Mouse (Mus musculus) lung, postnatal 25 days (tissue): ENCODE results near the gene Arl15.

Experiments
- DNase-seq: peaks from one replicate; pipeline ENCODE4 v3.0.0; 2022; ENCODE audit warnings: low spot score

Gene Arl15

GRCm38 (mm10) chr13:113918668-113919067 lies 124.4 kb downstream of the Arl15 start:
- DNase-seq, result no peak

DNA sequence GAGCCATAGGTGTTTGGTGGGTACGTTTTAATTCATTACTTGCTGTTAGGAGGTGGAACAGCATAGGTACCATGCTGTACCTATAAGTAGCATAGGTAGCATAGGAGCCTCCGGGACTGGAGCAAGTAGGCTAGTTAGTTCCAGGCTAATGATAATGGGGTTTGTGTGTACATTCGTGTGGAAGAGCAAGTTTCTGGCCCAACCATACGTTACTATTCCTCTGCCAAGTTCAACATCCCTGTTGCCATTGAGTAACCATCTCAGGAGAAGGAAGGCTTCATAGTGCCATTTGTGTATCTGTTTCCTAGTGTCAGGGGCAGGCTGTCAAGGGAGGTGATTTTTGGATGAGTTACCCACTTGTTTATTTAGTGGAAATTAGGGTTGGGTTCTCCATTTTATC lies 141.4 kb downstream of the Arl15 start:
- no peak for DNase-seq

DNA sequence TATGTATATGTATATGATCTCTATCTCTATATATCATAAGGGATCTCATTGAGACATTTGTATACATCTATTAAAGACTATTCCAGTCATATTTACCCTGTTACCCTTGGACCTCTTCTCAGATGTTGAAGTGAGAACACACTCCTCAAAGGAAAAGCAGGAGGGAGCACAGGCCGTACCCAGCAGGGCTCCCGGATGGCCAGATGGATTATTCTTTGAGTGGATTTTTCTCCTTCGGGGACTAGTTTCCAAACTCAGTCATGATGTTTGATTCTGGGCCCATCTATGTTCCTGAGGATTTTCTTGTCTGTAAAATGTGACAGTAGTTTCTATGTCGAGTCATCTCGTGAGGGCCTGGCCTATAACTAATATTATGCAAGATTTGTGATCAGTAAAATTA lies 142.9 kb downstream of the Arl15 start:
- no peak for DNase-seq

- no peak for DNase-seq
Observed at GRCm38 (mm10) chr13:113938561-113938960, 144.3 kb downstream of the Arl15 start.

- no peak for DNase-seq
Observed at GRCm38 (mm10) chr13:113939097-113939496, 144.8 kb downstream of the Arl15 start.

DNA sequence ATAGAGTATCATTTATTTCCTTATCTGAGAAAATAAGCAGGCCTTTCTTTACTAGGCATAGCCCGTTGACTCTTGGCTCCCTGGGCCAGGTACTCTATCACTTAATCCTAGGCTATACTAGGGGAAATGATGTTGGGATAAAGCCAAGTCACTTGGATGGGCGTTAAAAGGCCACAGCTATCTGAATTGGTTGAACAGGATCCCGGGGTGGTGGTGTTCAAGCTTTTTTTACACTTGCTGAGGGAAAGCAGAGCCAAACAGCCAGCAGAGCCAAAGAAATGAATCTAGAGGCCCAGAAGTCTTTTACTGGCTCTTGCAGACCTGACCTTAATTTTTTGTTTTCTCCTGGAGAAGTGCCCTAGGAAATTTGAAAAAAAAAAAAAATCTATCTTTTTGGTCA lies 145.4 kb downstream of the Arl15 start:
- no peak for DNase-seq

DNA sequence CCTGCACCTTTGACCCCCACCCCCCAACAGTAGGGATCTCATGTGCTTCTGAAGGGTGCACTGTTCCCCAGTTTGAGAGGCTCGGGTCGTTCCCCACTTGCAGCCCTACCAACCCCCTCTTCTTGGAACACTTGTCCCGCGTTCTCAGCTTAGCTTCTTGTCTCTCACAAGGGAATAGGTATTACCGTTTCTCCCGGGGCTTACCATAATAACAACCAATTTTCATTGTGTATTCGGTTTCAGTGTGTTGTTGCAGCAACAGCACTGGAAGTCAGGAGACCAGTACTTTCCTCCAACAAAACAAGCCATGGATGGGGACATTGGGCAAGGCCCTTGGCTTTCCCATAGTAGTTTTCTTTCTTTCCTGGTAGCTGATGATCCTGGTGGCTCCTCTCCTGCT lies 145.8 kb downstream of the Arl15 start:
- DNase-seq, result no peak

GRCm38 (mm10) chr13:113941943-113942342 lies 147.6 kb downstream of the Arl15 start:
- no peak for DNase-seq

- DNase-seq, result no peak
Observed at GRCm38 (mm10) chr13:113947546-113947945, 153.2 kb downstream of the Arl15 start.

DNA sequence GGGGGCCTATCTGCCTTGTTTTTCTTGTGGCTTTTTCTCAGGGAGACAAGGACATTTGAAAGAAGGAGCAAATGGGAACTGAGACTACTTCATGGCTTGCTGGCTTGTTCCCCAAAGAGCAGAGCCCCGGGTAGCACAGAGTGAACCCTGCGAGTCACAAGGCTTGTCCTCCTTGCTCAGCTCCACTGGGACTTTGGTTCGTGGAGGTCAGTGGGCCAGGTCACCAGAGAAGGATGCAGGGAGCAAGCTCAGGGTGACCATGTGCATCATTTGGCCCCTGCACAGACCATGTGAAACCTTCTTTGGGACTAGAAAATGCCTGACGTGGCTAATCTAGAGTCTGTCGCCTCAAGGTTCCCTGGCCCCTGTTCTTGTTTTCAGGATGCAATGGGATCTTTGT lies 155.4 kb downstream of the Arl15 start:
- no peak for DNase-seq

- DNase-seq, result no peak
Observed at GRCm38 (mm10) chr13:113950131-113950530, 155.8 kb downstream of the Arl15 start.

DNA sequence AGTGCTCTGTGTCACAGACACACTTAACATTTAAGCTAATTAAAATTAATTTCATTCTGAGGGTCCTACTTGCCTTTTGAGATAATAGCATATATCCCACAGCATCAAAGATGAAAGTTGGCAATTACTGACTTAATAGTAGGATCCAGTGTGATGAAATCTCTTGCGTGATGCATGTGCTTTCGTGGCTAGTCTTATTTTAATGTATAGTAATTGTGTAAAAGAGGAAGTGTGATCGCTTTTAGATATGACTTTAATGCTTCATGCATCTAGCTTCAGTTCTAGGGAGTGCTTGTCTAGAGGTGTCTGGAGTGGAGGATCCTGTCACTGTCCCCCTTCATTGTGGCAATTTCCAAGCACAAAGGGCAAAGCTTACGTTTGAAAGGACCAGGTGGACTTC lies 163.1 kb downstream of the Arl15 start:
- DNase-seq, result no peak

DNA sequence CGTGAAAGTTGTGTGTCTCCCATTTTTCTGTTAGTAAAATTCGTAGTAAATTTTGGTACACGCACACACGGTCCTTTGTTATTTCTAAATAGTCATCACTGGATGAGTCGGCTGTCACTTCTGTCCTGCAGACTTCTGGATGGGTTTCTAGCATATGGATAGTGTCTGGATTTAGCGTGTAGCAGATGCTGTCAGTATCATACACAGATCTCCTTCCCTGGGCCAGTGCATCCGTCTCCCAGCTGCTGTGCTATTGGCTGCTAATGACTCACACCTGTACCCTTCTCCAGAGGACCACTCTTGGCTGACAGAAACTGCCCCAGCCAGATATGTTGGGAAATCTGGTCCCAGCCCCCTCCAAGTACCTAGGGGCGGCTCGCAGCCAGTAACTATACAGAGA lies 170.6 kb downstream of the Arl15 start:
- DNase-seq, result no peak

DNA sequence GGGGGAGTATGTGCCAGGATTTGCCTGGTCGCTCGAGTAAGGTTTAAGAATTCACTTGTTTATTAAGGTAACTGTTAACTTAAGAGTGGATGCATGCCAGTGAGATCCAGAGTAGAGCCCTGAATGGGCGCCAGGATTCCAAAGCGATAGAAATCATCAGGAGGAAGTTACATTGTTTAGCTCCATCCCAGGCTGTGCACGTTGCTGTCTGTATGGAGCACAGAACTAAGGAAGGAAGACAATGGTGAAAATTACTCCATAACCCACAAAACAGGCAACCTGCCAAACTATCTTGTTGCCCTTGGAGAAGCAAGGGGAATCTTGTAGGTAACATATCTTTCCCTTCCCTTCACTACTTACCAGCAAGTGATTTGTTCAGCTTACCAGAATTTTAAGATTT lies 176.4 kb downstream of the Arl15 start:
- peak; percentile 61 for DNase-seq

- no peak for DNase-seq
Observed at GRCm38 (mm10) chr13:113972401-113972800, 178.1 kb downstream of the Arl15 start.

DNA sequence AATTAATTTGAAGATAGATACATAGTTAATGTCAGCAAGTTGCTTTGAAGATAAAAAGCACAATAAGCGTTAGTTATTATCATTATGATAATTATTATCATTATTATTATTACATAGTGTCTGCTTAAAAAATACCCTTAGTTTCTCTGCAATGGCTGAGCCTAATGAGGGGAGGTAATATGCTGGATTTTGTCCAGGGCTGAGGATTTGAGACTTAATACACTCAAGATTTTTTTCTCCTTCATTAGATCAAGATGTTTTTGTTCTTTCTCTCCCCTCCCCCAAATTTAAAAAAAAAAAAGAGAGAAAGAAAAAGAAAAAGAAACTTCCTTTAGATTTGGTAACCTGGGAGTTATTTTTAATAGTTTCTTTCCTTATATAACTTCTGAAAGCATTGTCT lies 180.6 kb downstream of the Arl15 start:
- no peak for DNase-seq

DNA sequence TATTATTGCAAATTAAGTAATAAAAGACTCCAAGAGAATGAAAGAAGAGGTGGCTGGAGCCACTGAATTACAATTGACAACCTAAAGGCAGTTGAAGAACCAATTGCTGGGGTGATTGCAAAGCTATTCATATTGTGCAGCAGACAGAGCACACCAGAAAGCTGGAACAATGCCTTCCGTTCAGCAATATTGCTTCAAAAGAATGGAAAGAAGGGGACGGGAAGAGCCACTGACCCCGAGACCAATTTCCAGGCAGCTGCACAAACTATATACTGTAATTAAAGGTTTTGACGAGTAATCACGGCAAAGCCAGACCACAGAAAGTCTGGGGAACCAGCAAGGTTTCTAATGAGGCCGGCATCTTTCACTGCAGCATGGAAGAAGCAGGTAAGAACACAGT lies 181.4 kb downstream of the Arl15 start:
- no peak for DNase-seq

- DNase-seq, result no peak
Observed at GRCm38 (mm10) chr13:113976936-113977335, 182.6 kb downstream of the Arl15 start.

DNA sequence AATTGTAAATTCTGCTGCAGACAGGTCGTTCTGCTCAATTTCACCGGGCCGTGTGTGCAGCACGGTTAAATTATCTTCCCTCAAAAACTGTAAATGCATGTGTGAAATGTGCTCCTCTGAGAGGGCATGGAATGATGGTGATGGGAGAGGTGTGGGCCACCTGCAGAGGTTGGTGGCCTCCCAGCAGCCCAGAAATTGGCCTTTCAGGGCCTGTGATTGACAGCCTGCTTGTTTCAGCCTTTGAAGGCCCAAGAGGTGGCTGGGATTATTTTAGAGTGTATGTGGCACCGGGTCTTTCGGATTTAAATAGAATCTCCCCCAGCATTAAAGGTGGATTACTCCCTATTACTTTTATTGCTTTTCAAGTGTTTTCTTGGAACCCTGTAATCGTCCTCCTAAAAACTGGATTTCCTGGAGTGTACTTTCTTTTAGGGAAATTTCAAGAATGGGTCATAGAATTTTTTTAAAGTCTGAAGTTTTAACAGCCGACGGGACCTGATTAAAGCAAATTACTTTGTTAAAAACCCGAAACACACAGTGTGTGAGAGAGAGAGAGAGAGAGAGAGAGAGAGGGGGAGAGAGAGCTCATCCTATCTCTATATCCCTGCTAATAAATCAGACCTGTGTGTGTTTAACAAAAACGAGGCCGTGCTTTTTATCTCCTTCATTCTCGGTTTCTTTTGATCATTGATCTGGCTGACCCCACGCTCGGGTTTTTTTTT lies 186.6 kb downstream of the Arl15 start:
- DNase-seq, result no peak

DNA sequence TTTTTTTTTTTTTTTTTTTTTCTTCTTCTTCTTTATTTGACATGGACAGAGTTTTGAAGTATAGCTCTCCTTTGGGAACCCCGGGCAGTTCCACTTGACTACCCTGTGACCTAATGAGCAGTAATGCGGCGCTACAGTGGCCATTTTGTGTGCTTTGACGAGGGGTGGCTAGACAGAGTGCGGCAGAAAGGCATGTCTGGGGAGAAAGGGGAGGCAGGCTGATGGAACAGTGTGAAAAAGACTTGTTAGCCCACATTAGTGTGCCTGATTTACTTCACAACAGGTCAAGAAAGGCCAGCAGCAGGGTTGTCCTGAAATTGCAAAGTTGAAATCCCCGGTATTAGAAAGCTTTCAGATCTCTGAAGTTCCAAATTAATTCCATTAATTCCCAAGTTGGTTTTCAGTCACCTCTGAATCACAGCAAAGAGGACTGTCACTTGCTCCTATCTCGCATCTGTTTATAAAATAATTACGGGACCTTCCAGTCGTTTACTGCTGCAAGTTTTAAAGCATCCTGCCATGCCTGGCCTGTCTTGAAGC lies 187.2 kb downstream of the Arl15 start:
- no peak for DNase-seq

GRCm38 (mm10) chr13:113983633-113984032 lies 189.3 kb downstream of the Arl15 start:
- DNase-seq, result no peak

GRCm38 (mm10) chr13:113984491-113984890 lies 190.2 kb downstream of the Arl15 start:
- DNase-seq, result no peak

DNA sequence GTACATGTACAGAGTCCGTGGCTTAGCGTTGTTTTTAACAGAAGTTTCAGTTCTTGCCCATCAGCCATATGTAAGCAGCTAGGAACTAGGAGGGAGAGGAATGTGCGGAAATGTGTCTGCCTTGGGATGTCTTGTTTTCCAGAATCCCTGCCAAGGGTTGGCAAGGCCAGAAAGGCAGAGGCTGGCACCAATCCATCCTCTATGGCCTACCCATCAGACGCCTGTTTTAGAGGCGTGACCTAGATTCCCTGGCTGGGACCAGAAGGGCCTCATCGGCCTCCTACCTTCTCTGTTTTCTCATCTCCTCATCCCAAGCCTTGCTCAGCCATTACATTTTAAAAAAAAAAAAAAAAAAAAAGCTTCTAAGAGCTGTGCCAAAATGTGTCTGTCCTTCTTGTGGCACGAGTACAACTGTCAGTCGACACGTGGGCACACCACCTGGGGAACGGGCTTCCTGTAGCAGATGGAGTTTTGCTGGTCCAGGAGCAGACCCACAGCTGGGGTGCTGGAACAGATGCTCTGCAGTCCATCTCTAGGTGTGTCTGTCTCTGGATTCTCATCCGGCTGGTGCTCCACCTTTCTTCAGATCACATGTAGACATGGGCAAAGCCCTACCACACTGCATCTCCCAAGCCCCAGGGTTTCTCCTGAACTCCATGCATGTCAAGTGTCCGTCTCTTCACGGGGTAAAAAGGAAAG lies 192.7 kb downstream of the Arl15 start:
- peak; percentile 47 for DNase-seq

DNA sequence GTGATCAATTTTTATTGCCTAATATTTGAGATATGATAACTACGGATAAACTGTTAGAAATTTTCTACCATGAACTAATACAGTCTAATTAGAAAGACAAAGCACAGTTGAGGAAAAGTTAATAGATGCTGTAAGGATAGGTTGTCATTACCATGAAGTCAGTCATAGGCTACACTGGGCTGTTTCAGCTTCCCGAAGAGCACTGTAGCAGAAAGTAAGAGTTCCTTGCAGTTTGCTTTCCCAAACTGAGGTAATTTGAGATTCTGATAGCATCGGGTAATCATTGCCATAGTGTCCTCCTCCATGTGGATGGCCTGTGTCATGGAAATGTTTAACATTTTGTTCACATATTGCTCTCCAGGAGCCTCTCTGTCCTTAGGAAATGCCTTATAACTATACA lies 195.9 kb downstream of the Arl15 start:
- no peak for DNase-seq
